Mouse (Mus musculus): ENCODE data around the gene Smyd3. TPM values are rescaled to one million over a fixed set of nuclear protein-coding genes. Genes with fewer than 3 reads are reported as not detected.
A peak's percentile ranks its signal among the peaks of the same experiment; 100 is the strongest.

Gene Smyd3
- total RNA-seq, 4 experiments from 2014 or later, result 6.9 to 17.0 (median 12.2) TPM

- no peak for DNase-seq
Measured at GRCm38 (mm10) chr1:178936457-178936856, 581.4 kb downstream of the Smyd3 start.

DNA sequence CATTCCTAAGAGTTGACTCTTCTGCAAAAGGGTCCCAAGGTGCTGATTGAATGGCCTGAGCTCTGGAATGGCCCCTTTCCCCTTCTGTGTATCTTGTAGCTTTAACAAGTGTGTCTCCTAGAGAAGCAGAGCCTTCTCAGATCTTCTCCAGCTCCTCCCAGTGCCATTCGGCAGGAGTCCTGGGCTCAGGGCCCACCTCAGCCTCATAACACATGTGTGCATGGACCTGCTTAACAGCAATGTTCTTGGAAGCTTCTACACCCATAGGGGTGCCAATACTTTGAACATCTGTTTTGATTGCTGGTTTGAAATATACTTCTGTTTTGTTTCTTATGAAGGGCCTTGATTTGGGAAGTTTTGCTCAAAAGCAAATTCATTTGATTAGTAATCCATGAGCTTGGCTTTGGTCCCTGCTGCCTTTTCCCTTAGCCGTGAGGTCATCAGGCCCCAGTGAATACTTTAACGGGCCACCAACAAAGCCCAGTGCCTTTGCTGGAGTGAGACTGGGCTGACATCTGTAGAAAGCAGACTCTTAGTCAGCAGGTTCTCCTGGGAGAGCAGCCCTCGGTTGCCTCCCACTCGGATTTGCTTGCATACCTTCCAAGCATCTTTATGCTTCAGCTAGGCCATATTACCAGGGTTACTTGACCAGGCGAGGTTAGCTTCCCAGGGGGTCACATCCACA, 583.7 kb downstream of the Smyd3 start:
- no peak for DNase-seq

DNA sequence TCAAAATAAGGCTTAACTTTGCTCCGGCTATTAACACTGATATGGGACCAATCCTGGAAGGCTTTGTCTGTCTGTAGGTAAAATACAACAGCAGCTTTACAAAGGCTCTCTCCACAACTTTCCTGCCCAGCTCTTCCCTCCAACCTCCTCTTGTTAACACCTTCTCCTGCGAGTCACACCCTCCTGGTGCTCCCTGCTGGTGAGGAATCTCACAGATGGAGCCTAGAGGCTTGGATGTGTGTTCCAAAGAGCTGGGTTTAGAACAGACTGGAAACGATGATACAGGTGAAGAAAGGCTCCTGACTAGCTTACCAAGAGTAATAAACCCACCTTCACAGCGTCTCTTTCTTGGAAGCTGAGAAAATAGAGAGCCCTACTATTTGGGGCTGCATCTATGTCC, 588.3 kb downstream of the Smyd3 start:
- DNase-seq, result no peak

DNA sequence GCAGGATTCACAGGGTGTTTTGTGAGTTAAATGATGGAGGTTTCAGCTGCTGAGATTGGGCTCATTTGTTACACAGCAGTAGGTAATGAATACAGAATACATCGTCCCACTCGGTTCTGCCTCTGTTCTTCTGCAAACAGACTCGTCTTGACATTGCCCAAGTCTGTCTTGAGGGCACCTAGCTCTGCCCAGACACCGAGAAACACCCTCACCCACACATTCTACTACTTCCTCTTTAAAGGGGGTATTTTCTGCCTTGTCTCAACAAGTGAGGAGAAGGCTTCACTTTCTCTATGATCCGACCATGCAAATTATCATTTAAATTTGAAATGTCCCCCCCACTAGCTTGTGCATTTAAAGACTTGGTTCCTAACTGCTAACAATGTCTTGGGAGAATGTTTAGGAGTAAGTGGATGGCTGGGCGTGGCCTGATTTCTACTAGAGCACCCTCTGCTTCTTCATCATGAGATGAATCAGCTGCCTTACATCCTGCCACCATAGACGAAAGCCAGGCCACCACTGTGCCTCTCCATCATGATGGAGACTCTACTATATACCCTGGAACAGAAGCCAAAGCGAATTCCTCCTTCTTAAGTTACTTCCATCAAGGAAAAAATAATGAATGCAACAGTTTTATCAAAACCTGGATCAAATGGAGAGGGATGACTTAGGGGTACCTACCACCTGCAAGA, 593.2 kb downstream of the Smyd3 start:
- DNase-seq, result no peak

- DNase-seq, result peak; percentile 42
Measured at GRCm38 (mm10) chr1:178917194-178917902, 600.5 kb downstream of the Smyd3 start.

GRCm38 (mm10) chr1:178915056-178915455, 602.8 kb downstream of the Smyd3 start:
- DNase-seq, result no peak

DNA sequence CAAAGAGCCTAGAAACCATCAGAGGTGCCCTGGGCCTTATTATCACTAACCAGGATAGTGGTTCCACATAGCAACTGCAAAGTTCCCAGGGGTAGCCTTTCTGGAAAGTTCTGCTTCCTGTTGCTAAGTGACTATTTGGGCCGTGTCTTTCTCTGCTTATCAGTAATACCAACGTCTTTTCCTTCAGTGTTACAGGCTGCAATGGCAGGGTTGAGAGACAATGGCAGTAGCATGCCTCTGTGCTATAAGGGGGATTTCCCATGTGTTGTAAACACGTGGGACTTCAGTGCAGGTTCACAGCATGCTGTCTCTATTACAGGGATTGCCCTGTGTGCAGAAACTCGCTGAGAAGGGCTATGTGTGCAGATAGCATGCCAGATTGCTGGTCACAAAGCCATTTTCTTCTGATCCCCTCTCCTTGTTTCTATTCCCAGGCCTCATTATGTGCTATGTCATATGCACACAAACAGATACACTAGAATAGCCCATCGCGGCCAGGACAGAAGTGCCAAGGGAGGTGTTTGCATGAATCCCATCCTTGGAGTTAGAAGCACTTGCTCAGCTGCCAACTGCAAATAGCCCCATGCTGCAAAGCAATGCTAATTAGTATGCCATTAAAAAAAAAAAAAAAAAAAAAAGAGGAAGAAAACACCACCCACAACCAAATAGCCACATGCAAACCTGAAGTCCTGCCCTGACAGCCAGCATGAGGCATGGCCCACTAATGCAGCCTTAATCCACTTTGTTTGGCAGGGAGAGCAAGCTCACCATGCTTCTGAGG, 604.7 kb downstream of the Smyd3 start:
- DNase-seq, result no peak

DNA sequence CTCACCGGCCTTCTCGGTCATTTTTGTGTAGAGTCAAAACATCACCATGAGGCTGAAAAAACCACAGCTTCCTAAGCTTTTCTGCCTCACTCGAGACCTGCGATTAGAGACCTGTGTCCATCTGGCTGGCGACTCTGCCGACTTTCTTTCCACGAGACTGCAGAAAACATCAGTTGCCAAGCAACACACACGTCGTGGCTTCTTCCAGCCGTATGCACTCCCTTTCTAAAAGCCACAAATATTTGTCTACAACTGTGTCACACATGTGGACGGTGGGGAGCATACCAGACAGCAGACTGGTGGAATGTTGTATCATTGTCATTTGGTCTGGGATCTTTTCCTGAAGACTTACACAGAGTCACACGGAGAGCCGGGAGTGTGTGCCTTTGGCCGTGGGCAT, 606.9 kb downstream of the Smyd3 start:
- DNase-seq, result no peak

Other genes starting within 250 kb of the Smyd3 start
- 10 to 100 TPM; 34.7 to 47.0 (median 41.0) TPM for gene Tfb2m, start 28.2 kb upstream of the Smyd3 start, total RNA-seq (2022)
- 10 to 100 TPM; 18.4 to 30.6 (median 23.5) TPM for gene Cnst, start 28.3 kb upstream of the Smyd3 start, total RNA-seq (2022)
- 10 to 100 TPM; 33.2 to 41.7 (median 35.9) TPM for gene Sccpdh, start 150.2 kb upstream of the Smyd3 start, total RNA-seq (2022)
- under 1 TPM in 1 of 4 experiments, not detected in 3; 0.22 TPM for gene Kif28, start 227.2 kb upstream of the Smyd3 start, total RNA-seq (2022)

Data from adrenal gland, adult 8-10 months (tissue).